Mouse (Mus musculus) kidney, embryonic 14.5 days (tissue): ENCODE results near the gene Bud23. TPM values are rescaled to one million over a fixed set of nuclear protein-coding genes. Genes with fewer than 3 reads are reported as not detected.
"Not testable (repeated sequence)": the region's sequence is repeated elsewhere in the genome, so short reads cannot be mapped to it uniquely, and the experiment has no call there.

Experiments used
- ATAC-seq: fragments of 200-750 bp; cut with Nextera tagmentation; 2 replicates; pipeline ENCODE4 v1.8.0; 2017; ENCODE audit warnings: moderate number of reproducible peaks, mild to moderate bottlenecking, moderate TSS enrichment, moderate library complexity; ENCODE audit not compliant: low FRiP score, low TSS enrichment
- H3K27ac ChIP-seq: fragments of 300-500 bp; sonication (generic); 2 replicates; pipeline ENCODE4 v1.5.1; 2014; ENCODE audit warnings: low read depth, mild to moderate bottlenecking, low read length, moderate library complexity, mixed read lengths
- H3K27me3 ChIP-seq: fragments of 300-500 bp; sonication (generic); 2 replicates; pipeline ENCODE4 v1.6.1; 2014; ENCODE audit warnings: mild to moderate bottlenecking, low read length; ENCODE audit not compliant: control insufficient read depth, insufficient read depth
- H3K36me3 ChIP-seq: fragments of 300-500 bp; sonication (generic); 2 replicates; pipeline ENCODE4 v1.6.1; 2014; ENCODE audit warnings: low read length, mixed read lengths; ENCODE audit not compliant: control insufficient read depth, insufficient read depth
- H3K4me1 ChIP-seq: fragments of 300-500 bp; sonication (generic); 2 replicates; pipeline ENCODE4 v1.6.1; 2014; ENCODE audit warnings: low read length, mixed read lengths; ENCODE audit not compliant: control insufficient read depth, insufficient read depth
- H3K4me2 ChIP-seq: fragments of 300-500 bp; sonication (generic); replicated peaks from 2 replicates; pipeline ENCODE4 v1.6.1; 2014; ENCODE audit warnings: low read depth, mild to moderate bottlenecking, low read length
- H3K4me3 ChIP-seq: fragments of 300-500 bp; sonication (generic); 2 replicates; pipeline ENCODE4 v1.5.1; 2014; ENCODE audit warnings: mild to moderate bottlenecking, low read length
- H3K9ac ChIP-seq: fragments of 300-500 bp; sonication (generic); 2 replicates; pipeline ENCODE4 v1.6.1; 2014; ENCODE audit warnings: low read depth, mild to moderate bottlenecking, low read length, moderate library complexity
- H3K9me3 ChIP-seq: fragments of 300-500 bp; sonication (generic); 2 replicates; pipeline ENCODE4 v1.6.1; 2016; ENCODE audit warnings: low read length; ENCODE audit not compliant: control insufficient read depth
- WGBS: fragments of 180-500 bp; shearing (Covaris S2); extraction: QIAGEN DNeasy Blood & Tissue Kit; methylation state at CpG from one replicate; pipeline ENCODE4 v1.1.7; 2014; 5-methylcytosine and 5-hydroxymethylcytosine counted together
- polyA plus RNA-seq: library from polyadenylated mRNA; unstranded; fragments of >200 nt; fragmentation: Nextera tagmentation; extraction: Ambion mirVana; gene quantifications from 2 replicates; pipeline ENCODE4 v1.2.1, GENCODE M21; 2014

The Bud23 gene
- polyA plus RNA-seq: 118 and 156 TPM in 2 replicates

- H3K4me3 ChIP-seq: peak within 1 kb of the TSS; percentile 90
- H3K27ac ChIP-seq, H3K9me3 ChIP-seq, H3K27me3 ChIP-seq, ATAC-seq: not testable (repeated sequence)
- 74% methylated on average over 9 of the region's 9 CpGs for WGBS
- peak within 1 kb of the TSS; percentile 89 for H3K9ac ChIP-seq
- peak within 1 kb of the TSS; percentile 93 for H3K4me2 ChIP-seq
- peaks cover 11% of the 10 kb centered on the region for H3K4me1 ChIP-seq
- H3K36me3 ChIP-seq: peaks cover 21% of the 10 kb centered on the region
Observed at GRCm38 (mm10) chr5:135064909-135065446, at the start of gene Bud23. TSS of gene Bud23 (minus strand) at chr5:135064959.

DNA sequence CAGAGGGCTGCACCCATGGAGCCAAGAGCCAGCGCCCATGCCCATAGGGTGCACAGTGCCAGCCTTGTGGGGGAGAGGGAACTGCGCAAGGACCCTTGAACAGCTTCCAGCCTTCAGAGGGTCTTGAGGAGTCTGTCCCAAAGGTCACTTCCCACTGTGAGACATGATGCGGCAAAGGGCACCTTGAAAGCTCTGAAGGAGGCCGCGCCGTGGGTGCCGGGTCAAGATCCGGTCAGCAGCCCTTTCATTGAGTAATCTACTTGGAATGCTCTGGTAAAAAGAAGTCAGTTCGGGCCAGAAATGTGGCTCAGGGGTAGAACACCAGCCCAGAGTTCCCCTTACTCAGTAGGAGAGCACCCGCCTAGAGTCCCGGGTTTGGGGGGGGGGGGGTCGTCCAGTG lies 49.0 kb upstream of the Bud23 start:
- Histone ChIP-seq H3K9ac (no peak overlapping the region), H3K4me1 (peaks cover 2% of the 10 kb centered on the region), H3K27me3 (peaks cover under 1% of the 10 kb centered on the region; the same call in 1 of the 2 replicates), H3K27ac (no peak overlapping the region), H3K4me3 (no peak overlapping the region), H3K36me3 (no peaks in the 10 kb centered on the region), H3K4me2 (no peak overlapping the region), H3K9me3 (no peaks in the 10 kb centered on the region)
- no peak for ATAC-seq
- WGBS: 87% methylated on average over 12 of the region's 12 CpGs

GRCm38 (mm10) chr5:135109976-135110375 lies 45.2 kb upstream of the Bud23 start:
- ATAC-seq: no peak
- WGBS: 39% methylated on average over 6 of the region's 6 CpGs
- H3K9me3 ChIP-seq: no peaks in the 10 kb centered on the region
- no peak overlapping the region for H3K9ac ChIP-seq
- H3K4me1 ChIP-seq: no peaks in the 10 kb centered on the region
- no peak overlapping the region for H3K4me3 ChIP-seq
- H3K4me2 ChIP-seq: no peak overlapping the region
- H3K36me3 ChIP-seq: no peaks in the 10 kb centered on the region
- H3K27me3 ChIP-seq: peaks cover 26% of the 10 kb centered on the region
- no peak overlapping the region for H3K27ac ChIP-seq

GRCm38 (mm10) chr5:135109426-135109825 lies 44.7 kb upstream of the Bud23 start:
- H3K9ac ChIP-seq: no peak overlapping the region
- H3K4me3 ChIP-seq: no peak overlapping the region
- no peaks in the 10 kb centered on the region for H3K4me1 ChIP-seq
- H3K27me3 ChIP-seq: peaks cover 26% of the 10 kb centered on the region
- WGBS: 92% methylated on average over 3 of the region's 3 CpGs
- no peak overlapping the region for H3K4me2 ChIP-seq
- no peak overlapping the region for H3K27ac ChIP-seq
- H3K9me3 ChIP-seq: no peaks in the 10 kb centered on the region
- no peaks in the 10 kb centered on the region for H3K36me3 ChIP-seq
- ATAC-seq: no peak

DNA sequence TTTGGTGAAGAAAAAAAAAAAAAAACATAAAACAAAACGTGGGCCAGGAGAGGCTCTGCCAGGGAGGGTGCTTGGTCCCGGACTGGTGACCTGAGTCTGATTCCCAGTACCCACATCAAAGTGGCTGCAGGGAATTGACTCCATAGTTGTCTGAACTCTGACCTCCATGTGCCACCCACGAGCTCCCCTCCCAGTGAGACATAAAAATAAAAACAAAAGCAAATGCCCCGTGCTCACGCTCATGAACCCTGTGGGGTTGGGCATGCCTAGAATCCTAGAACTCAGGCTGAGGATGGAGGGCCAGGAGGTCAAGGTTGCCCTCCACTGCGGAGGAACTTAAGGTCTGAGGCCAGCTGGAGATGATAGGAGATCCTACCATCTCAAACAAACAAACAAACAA lies 44.3 kb upstream of the Bud23 start:
- Histone ChIP-seq H3K9me3 (no peaks in the 10 kb centered on the region), H3K4me1 (no peaks in the 10 kb centered on the region), H3K9ac (no peak overlapping the region), H3K36me3 (no peaks in the 10 kb centered on the region), H3K4me3 (no peak overlapping the region), H3K27me3 (peaks cover 26% of the 10 kb centered on the region), H3K27ac (no peak overlapping the region), H3K4me2 (no peak overlapping the region)
- WGBS: 49% methylated on average over 6 of the region's 6 CpGs
- ATAC-seq: no peak

GRCm38 (mm10) chr5:135107521-135108501 lies 43.1 kb upstream of the Bud23 start:
- no peak overlapping the region; the same call in 1 of the 2 replicates for H3K9ac ChIP-seq
- ATAC-seq: peak; percentile 51
- no peak overlapping the region for H3K27ac ChIP-seq
- H3K4me3 ChIP-seq: peak overlapping the region; percentile 52
- no peaks in the 10 kb centered on the region for H3K4me1 ChIP-seq
- H3K36me3 ChIP-seq: no peaks in the 10 kb centered on the region
- peaks cover 26% of the 10 kb centered on the region for H3K27me3 ChIP-seq
- peak overlapping the region; percentile 81 for H3K4me2 ChIP-seq
- no peaks in the 10 kb centered on the region for H3K9me3 ChIP-seq
- 9% methylated on average over 40 of the region's 40 CpGs for WGBS

- no peaks in the 10 kb centered on the region for H3K4me1 ChIP-seq
- peaks cover 26% of the 10 kb centered on the region for H3K27me3 ChIP-seq
- H3K4me3 ChIP-seq: peak overlapping the region; percentile 52
- under 1% methylated on average over 48 of the region's 48 CpGs for WGBS
- H3K36me3 ChIP-seq: no peaks in the 10 kb centered on the region
- H3K27ac ChIP-seq: no peak overlapping the region
- H3K4me2 ChIP-seq: peak overlapping the region; percentile 81
- peak; percentile 82 for ATAC-seq
- no peaks in the 10 kb centered on the region for H3K9me3 ChIP-seq
- peak overlapping the region; percentile 55; the same call in 1 of the 2 replicates for H3K9ac ChIP-seq
Observed at GRCm38 (mm10) chr5:135106758-135107256, 42.0 kb upstream of the Bud23 start.

DNA sequence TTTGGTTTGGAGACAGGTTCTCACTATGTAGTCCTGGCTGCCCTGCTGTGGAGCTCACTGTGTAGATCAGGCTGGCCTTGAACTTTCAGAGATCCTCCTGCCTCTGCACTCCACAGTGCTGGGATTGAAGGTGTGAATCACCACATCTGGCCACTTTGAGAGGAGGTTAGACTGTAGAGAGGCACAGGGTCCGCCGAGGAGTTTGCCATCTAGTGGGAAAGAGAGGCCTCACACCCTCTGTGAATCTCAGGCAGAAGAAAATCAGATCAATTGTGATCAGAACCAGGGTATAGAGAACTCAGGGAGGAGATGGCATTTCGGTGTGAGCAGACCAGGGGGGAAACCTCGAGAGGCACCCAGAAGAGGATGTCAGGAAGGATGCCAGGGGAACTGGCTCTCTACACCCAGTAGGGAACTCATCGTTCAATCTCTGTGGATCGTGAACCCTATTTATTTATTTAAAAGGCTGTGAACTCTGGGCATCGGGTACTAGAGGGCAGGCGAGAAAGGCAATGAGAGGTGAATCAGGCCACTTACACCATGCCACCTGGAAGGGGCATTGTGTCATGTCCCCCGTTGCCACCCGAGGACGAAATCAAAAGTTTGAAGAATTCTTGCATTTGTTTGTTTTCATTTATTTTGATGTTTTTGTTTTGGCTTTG lies 39.4 kb upstream of the Bud23 start:
- Histone ChIP-seq H3K4me2 (no peak overlapping the region), H3K36me3 (no peaks in the 10 kb centered on the region), H3K27me3 (peaks cover 26% of the 10 kb centered on the region), H3K27ac (no peak overlapping the region), H3K9ac (no peak overlapping the region), H3K4me1 (no peaks in the 10 kb centered on the region), H3K4me3 (no peak overlapping the region), H3K9me3 (no peaks in the 10 kb centered on the region)
- no peak for ATAC-seq
- 68% methylated on average over 11 of the region's 11 CpGs for WGBS
